Mouse (Mus musculus) stomach, adult 2 months (tissue): ENCODE results near the gene Kif2a. TPM values are rescaled to one million over a fixed set of nuclear protein-coding genes. Genes with fewer than 3 reads are reported as not detected.

ENCODE experiments used
- polyA plus RNA-seq: library from polyadenylated mRNA; depleted of rRNA; stranded (reverse); fragments of >200 nt; gene quantifications from 2 replicates; pipeline ENCODE4 v1.2.3, GENCODE M21; 2012; rRNA removed

Kif2a gene
- polyA plus RNA-seq: 0.09 and 0.15 TPM in 2 replicates

DNA sequence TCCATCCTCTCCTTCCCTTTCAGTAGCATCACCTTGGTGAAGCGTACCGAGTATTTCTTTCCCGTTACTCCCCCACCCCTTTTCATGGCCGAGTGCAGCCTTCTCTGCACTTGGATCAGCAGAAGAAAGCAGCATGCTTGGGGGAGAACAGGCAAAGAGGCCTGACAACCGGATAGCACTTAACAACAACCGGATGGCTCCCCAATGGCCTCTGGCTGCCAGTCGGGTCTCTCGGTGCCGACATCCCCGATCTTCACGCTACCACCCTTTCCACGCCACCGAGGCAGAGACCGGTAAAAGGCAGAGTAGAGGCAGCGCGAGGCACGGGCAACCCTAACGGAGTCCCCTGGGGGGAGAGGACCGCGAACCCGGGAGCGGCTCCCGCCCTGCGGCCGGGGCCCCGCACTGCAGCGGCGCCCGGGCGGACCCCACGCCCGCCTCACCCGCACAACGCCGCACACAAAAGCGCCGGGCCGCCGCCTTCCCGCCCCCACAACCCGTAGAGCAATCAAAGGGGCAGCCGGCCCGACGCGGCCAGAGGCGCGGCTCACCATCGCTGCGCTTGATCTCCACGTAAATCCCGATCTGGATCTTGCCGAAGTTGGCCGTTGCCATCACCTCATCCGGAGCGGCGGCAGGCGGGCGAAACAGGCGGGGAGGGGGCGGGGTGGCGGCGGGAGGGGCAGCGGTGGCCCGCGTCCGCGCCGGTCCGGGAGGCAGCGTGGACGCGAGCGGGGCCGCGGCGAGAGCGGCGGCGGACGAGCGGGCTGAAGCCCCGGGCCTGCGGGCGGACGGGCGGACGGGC, at the start of gene Kif2a:
TSS of gene Kif2a (minus strand) at position 666 of the 805 bp plus-strand sequence.

DNA sequence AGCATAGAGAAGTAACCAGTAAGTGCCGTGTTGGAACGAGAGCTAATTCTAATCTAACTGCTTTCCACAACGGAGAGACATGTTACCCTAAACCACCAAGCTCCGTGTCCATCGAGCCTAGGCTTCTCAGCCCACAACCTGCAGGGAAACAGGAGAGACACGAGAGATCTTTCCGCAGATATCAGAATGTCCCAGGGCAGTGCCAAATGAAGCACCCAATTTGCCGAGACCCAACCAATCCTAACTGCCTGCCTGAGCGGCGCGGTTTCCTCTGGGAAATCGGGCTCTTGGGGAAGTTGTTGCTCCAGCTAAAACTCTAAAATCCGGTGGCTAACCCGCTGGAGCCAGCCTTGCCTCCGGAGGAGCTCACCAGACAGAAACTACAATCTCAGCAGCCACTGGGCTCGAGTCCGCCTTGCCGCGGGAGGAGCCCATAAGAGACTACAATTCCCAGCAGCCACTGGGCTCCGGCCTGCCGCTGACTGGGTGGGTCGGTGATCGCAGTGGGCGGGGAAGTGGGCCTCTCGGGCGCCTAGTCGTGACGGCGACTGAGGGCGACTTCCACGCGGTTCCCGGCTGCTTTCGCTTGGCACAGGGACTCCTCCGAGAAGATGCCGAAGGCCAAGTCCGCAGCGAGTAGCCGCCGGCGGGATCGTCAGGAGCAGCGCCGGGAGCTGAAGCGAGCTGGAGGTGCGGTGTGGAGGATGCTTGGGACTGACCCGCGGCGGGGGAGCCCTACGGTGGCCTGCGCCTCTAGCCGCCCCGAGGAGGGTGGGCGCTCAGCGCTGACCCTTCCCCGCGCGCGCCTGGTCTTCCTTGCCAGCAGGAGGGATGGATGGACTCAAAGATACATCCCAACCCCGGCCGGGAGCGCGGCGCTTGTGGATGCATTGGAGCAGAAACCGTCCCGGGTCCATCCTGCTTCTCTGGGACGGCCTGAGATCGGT, 75.1 kb downstream of the Kif2a start, which contains the start of gene Dimt1:
TSS of gene Dimt1 (plus strand) at position 534 of the 947 bp plus-strand sequence.

DNA sequence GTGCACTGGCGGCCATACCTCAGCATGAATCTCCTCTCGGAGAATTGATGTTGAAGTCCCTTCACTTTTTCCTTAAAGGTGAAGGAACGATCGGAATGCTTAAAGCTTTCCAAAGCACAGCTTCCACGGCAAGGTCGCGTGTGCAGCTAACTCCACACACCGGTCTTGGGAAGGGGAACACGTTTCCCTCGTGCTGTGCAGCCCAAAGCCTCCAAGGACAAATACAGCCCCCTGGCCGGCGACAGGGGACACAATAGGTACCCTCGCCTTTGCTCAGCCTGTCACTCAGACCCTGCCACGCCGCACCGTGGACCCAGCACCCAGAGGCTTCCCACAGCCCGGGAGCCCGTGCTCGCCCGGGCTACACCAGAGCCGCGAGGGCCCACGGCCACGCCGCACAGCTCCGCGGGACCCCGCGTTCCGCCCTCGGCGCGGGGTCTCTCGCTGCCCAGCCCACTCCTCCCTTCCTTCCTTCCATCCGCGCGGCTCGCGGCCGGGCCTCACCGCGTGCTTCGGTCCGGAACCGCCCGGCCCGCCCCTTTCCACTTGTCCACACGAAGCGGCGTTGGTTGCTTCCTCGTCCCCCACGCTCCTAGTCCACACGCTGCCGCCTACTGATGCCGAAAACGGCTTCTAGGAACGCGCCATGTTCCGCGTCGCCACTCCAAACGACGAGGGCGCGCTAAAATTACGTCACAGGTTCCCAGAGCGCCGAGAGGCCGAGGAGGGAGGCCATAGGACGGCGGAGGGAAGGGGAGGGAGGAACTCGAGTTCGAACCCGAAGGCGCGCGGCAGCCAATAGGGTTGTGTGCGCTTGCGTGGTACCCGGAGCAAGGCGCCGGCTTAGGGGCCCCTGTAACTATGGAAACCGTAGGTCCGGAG, 85.4 kb downstream of the Kif2a start, which contains the start of gene Ipo11:
TSS of gene Ipo11 (minus strand) at position 703 of the 882 bp plus-strand sequence.

Other genes with a start within 250 kb of the Kif2a start
- gene Ipo11, start 85.2 kb downstream of the Kif2a start, polyA plus RNA-seq: 5.8 and 6.1 TPM in 2 replicates
- 0.59 and 1.1 TPM in 2 replicates for gene Dimt1, start 75.0 kb downstream of the Kif2a start, polyA plus RNA-seq